Mouse (Mus musculus): ENCODE measurements around the gene Sp2. TPM values are rescaled to one million over a fixed set of nuclear protein-coding genes. Genes with fewer than 3 reads are reported as not detected.

Gene Sp2
- total and polyA plus RNA-seq, 2 experiments from 2014 or later, result 5.2 to 13.7 TPM

DNA sequence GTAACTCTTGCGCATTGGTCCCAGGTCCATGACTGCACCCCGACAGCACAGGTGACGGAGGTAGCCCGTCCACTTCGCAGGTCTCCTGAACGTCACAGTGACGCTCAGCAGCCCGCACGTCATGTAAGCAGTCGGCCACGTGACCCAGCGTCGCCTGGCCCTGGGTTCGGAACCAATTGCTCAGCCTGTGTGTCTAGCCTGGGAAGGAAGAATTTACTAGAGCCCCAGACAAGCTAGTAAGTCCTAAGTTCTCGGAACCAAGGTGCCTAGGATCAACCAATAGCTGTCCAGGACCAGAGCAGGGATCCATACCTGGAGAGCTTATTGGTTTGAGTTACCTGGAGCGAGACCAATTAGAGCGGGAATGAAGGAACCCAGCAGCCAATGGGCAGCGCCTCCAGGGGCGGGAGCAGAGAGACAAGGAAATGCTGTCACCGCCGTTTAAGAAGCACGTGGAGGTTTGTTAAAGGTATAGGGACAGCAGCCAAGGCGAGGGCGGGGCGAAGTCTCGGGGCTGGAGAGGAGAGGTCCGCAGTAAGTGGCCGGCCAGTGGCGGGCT is 38.9 kb downstream of the Sp2 start, which contains the start of gene Pnpo:
Gene Pnpo, minus strand, starts transcription at position 241 of the 559 bp plus-strand sequence.
- under 1% methylated on average over 29 of the region's 29 CpGs for WGBS
- H3K4me1 ChIP-seq (ENCODE audit: insufficient read depth, low read length), result no peaks in the 10 kb centered on the region
- H3K9me3 ChIP-seq (ENCODE audit: low read length), result no peaks in the 10 kb centered on the region
- H3K4me2 ChIP-seq (ENCODE audit: low read depth, low read length, poor library complexity, severe bottlenecking), result peak within 1 kb of the TSS; percentile 66
- peak within 1 kb of the TSS; percentile 47 for H3K4me3 ChIP-seq (ENCODE audit: low read depth, low read length)
- ATAC-seq (ENCODE audit: low FRiP score) (peak; percentile 97), DNase-seq (ENCODE audit: low spot score) (peak; percentile 98)
- peak within 1 kb of the TSS; percentile 57 for H3K9ac ChIP-seq (replicated peaks; ENCODE audit: low read length, poor library complexity, severe bottlenecking)
- no peaks in the 10 kb centered on the region for H3K27me3 ChIP-seq (ENCODE audit: insufficient read depth, low read length)
- no peak for TF ChIP-seq CTCF (IDR thresholded peaks at IDR 0.05)
- peaks cover 14% of the 10 kb centered on the region for H3K36me3 ChIP-seq (ENCODE audit: insufficient read depth, low read length)
- peak within 1 kb of the TSS; percentile 52; the same call in 1 of the 2 replicates for H3K27ac ChIP-seq (ENCODE audit: low read depth, low read length)

DNA sequence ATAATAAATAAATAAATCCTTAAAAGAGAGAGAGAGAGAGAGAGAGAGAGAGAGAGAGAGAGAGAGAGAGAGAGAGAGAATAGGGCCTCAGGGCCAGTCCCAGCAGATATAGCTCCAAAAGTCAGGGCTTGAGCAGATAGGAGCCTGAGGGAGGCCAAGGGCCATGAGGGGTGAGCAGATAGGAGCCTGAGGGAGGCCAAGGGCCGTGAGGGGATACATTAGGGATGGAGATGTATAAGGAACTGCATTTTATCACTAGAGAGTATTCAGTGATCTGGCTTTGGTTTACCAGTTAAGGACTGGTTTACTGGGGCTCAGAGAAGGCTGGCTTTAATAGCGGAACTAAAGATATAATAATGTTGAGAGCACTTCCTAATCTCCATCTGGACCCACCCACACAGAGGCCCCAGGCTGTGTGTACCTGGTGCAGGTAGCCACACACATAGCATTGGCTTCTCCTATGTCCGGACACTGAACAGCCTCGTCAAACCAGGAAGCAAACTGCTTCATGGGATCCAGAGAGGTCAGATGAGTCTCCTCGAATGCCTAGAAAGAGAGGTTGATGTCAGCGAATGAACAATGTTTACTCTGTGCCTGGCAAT is 40.7 kb downstream of the Sp2 start:
- WGBS, result 79% methylated on average over 6 of the region's 6 CpGs
- H3K27me3 ChIP-seq (ENCODE audit: insufficient read depth, low read length), result no peaks in the 10 kb centered on the region

DNA sequence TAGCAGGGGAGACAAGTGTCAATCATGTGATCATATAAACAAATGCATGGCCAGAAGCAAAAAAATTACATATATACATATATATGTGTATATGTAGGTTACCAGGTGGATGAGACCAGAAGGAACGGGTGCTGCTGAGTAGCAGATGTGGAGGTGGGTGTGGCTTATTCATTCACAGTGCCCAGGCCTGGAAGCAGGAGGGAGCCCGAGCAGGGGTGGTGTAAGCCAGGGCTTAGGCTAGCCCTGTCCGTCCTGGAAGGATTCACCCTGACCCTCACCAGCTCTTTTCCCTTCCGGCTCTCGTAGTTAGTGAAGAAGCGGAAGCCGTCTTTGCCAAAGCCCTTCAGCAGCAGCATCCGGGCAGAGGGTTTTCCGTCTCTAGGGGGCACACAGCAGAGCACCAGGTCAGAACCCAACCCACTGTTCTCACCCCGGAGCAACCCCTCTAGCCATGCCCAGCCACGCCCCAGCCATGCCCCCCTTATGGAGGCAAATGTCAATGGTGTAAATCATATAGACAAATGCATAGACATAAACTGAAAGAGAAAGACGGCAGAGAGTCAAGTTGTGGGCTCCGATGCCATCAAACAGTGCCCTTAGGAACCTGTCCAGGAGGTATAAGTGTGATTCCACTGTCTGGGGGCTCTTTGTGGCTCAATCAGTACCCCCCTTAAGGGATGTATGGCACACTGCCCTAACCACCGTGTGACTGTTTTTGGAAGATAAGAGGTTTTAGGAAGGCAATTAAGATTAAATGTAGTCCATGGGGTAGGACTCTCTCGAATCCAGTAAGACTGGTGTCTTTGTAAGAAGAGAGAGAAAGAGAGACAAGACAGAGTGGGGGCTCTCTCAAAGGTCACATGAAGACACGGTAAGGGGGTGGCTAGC is 41.9 kb downstream of the Sp2 start:
- Histone ChIP-seq H3K4me2 (ENCODE audit: low read depth, low read length, poor library complexity, severe bottlenecking) (no peak overlapping the region), H3K4me3 (ENCODE audit: low read depth, low read length) (no peak overlapping the region), H3K9ac (replicated peaks; ENCODE audit: low read length, poor library complexity, severe bottlenecking) (no peak overlapping the region), H3K27ac (ENCODE audit: low read depth, low read length) (no peak overlapping the region), H3K9me3 (ENCODE audit: low read length) (no peaks in the 10 kb centered on the region), H3K27me3 (ENCODE audit: insufficient read depth, low read length) (no peaks in the 10 kb centered on the region), H3K4me1 (ENCODE audit: insufficient read depth, low read length) (no peaks in the 10 kb centered on the region), H3K36me3 (ENCODE audit: insufficient read depth, low read length) (peaks cover 11% of the 10 kb centered on the region)
- WGBS, result 78% methylated on average over 16 of the region's 16 CpGs
- TF ChIP-seq CTCF (IDR thresholded peaks at IDR 0.05), result no peak
- ATAC-seq (ENCODE audit: low FRiP score), result no peak
- DNase-seq (ENCODE audit: low spot score), result no peak

More for the DNA sequence above, 40.7 kb downstream of the Sp2 start:
- H3K4me1 ChIP-seq (ENCODE audit: insufficient read depth, low read length), result no peaks in the 10 kb centered on the region
- H3K4me3 ChIP-seq (ENCODE audit: low read depth, low read length), result no peak overlapping the region
- peaks cover 11% of the 10 kb centered on the region for H3K36me3 ChIP-seq (ENCODE audit: insufficient read depth, low read length)
- no peak overlapping the region for H3K27ac ChIP-seq (ENCODE audit: low read depth, low read length)
- H3K9me3 ChIP-seq (ENCODE audit: low read length), result no peaks in the 10 kb centered on the region
- no peak for TF ChIP-seq CTCF (IDR thresholded peaks at IDR 0.05)
- DNase-seq (ENCODE audit: low spot score), result no peak
- H3K4me2 ChIP-seq (ENCODE audit: low read depth, low read length, poor library complexity, severe bottlenecking), result no peak overlapping the region
- H3K9ac ChIP-seq (replicated peaks; ENCODE audit: low read length, poor library complexity, severe bottlenecking), result no peak overlapping the region
- no peak for ATAC-seq (ENCODE audit: low FRiP score)

DNA sequence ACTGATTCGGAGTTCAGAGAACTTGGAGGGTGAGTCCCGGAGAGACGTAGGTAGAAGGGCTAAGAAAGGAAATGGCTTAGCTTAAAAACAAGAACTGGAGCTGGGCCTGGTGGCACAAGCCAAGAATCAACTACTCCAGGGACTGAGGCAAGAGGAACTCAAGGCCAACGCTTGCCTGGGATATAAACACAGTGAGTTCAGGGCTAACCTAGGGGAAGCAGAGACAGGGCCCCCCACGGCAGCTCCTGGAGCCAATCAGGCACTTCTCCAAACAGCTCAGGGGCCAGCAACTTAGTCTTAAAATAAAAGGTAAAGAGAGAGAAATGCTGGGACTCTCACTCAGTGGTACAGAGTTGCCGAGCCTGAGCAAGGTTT is 44.3 kb downstream of the Sp2 start:
- WGBS, result 85% methylated on average over 6 of the region's 6 CpGs
- no peaks in the 10 kb centered on the region for H3K9me3 ChIP-seq (ENCODE audit: low read length)
- ATAC-seq (ENCODE audit: low FRiP score), result no peak

DNA sequence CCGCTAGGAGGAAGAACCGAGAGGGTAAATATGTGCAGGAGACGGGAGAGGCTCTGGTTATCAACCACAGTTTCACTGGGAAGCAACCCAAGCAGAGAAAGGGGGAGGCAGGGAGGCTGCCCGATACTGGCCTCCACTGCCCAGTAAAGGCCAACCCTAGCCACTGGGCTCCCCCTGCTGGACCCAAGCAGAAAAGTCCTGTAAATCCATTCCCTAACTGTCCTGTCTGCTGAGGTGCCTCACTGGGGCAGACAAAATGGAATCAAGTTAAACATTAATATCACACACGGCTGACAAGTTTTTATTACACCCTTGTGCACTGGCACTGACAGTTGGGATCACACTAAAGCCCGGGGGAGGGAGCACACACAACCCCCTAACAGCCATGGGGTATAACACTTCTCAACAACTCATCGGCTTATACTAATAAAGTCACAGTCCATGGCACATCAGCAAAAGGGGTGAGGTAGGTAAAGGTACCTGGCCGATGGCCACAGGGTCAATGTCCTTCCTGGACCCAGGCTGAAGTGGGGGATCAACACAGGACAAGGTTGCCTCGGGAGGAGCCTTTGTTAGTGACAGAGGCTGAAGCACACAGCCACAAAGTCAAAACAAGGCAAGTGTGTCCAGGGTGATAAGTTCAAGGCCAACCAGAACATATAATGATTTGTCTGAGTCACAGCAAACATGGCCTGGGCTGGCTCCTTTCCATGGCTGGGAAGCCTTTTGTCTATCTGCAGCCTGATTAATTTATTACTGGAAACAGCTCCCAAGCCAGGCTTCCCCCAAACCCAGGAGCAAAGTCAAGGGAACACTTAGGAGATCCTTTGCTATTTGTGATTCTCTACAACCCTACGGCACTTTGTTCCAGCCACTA is 45.0 kb downstream of the Sp2 start:
- no peak for ATAC-seq (ENCODE audit: low FRiP score)
- peak; percentile 27 for DNase-seq (ENCODE audit: low spot score)
- 63% methylated on average over 10 of the region's 10 CpGs for WGBS
- Histone ChIP-seq H3K27me3 (ENCODE audit: insufficient read depth, low read length) (no peaks in the 10 kb centered on the region), H3K9ac (replicated peaks; ENCODE audit: low read length, poor library complexity, severe bottlenecking) (no peak overlapping the region), H3K9me3 (ENCODE audit: low read length) (no peaks in the 10 kb centered on the region), H3K4me3 (ENCODE audit: low read depth, low read length) (no peak overlapping the region), H3K4me2 (ENCODE audit: low read depth, low read length, poor library complexity, severe bottlenecking) (no peak overlapping the region), H3K4me1 (ENCODE audit: insufficient read depth, low read length) (no peaks in the 10 kb centered on the region), H3K27ac (ENCODE audit: low read depth, low read length) (no peak overlapping the region), H3K36me3 (ENCODE audit: insufficient read depth, low read length) (peaks cover 11% of the 10 kb centered on the region)
- TF ChIP-seq CTCF (IDR thresholded peaks at IDR 0.05), result peak; percentile 61

More for the DNA sequence above, 44.3 kb downstream of the Sp2 start:
- no peak overlapping the region for H3K27ac ChIP-seq (ENCODE audit: low read depth, low read length)
- no peak overlapping the region for H3K9ac ChIP-seq (replicated peaks; ENCODE audit: low read length, poor library complexity, severe bottlenecking)
- TF ChIP-seq CTCF (IDR thresholded peaks at IDR 0.05), result no peak
- peaks cover 11% of the 10 kb centered on the region for H3K36me3 ChIP-seq (ENCODE audit: insufficient read depth, low read length)
- H3K27me3 ChIP-seq (ENCODE audit: insufficient read depth, low read length), result no peaks in the 10 kb centered on the region
- H3K4me1 ChIP-seq (ENCODE audit: insufficient read depth, low read length), result no peaks in the 10 kb centered on the region
- no peak for DNase-seq (ENCODE audit: low spot score)
- no peak overlapping the region for H3K4me2 ChIP-seq (ENCODE audit: low read depth, low read length, poor library complexity, severe bottlenecking)
- no peak overlapping the region for H3K4me3 ChIP-seq (ENCODE audit: low read depth, low read length)

Measured in midbrain, postnatal 0 days (tissue).